Mouse (Mus musculus) thymus, postnatal 4 days (tissue): Measurements from ENCODE around the gene Anxa6.

ENCODE experiments used
- DNase-seq: peaks from one replicate; pipeline ENCODE4 v3.0.0; 2021

Anxa6 gene

DNA sequence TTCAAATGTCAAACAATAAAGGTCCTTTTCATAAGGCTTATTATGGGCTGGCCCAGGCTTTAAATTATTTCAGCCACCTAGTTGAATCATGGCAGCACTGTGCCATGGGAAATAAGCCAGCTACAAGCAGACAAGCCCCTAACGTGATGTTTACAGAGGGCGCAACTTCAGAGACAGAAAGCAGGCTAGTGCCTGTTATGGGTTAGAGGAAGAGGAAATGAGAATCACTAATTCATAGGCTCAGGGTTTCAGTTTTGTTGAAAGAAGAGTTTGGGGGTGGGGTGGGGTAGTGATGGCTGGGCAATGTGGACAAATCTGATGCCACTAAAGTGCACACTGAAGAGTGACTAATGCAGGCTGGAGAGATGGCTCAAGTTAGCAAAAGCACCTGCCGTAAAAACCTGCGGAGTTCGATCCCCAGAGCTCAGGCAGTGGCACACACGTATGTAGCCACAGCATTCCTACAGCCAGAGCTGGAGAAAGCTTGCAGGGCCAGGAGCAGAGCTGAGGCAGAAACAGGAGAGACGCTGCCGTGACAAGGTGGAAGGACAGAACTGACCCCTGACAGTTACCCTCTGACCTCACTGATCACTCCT lies 44.4 kb downstream of the Anxa6 start:
- no peak for DNase-seq

DNA sequence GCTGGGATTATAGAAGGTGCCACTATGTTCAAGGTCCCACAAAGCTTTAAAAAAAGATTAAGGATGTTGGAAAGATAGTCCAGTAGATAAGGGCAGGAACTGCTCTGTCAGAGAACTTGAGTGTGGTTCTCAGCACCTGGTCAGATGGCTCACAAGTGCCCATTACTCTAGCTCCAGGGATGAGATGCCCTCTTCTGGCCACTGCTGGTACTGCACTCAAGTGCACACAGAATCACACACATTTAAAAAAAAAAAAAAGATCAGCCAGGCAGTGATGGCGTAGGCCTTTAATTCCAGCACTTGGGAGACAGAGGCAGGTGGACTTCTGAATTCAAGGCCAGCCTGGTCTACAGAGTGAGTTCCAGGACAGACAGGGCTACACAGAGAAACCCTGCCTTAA lies 45.3 kb downstream of the Anxa6 start:
- peak; percentile 77 for DNase-seq

GRCm38 (mm10) chr11:54985086-54985485 lies 48.2 kb downstream of the Anxa6 start:
- DNase-seq = no peak

DNA sequence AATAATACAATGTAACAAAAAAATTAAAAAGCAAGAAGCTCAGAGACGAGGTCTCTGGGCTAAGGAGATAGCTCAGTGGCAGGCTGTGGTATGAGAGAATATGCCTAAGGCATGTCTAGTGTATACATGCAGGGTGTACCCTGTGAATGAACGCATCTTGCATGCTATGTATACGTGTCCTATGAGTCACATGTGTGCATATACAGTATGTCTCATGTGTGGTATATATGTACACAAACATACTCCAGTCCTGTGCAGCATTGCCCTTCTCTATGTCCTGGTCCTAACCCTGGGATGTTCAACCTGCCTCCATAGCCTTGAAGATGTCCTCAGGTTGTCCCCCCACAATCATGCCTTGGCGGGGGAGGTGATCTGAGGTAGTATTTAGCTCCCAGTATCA lies 48.7 kb downstream of the Anxa6 start:
- DNase-seq = no peak

DNA sequence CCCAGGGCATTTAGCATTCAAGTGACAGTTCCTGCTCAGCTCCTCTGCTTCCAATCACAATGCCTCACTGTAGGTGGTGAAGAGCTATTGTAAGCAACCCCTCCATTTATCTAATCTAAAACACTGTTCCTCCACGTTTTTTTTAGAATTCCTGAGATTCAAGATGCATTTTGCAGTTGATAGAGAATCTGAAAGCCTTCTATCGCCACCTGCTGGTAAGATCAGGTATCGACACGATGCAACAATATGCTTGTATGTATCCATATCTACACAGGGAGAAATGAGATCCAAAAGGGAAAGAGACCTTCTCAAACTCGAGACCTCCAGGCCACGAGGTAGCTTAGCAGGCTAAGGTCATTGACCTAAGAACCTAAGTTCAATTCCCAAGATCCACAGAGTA lies 49.2 kb downstream of the Anxa6 start:
- DNase-seq = peak; percentile 89

- DNase-seq = no peak
Observed at GRCm38 (mm10) chr11:54982520-54982919, 50.7 kb downstream of the Anxa6 start.

DNA sequence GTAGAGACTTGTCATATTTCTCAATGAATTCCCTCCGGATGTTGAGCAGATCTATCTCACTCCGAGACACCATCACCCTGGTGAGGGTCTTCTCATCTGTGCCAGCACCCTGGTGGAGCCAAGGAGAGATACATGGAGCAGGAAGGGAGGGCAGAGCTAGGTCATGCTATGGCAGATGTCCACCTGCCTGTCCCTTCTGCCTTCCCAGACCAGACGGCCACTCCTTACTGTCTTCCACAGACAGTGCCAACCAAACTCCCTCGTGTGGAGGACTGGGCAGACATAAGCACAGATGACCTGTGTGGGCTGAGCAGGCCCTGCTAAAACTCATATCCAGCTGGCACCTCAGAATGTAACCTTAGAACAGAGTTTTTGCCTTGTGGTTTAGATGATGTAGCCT lies 51.6 kb downstream of the Anxa6 start:
- DNase-seq = no peak

DNA sequence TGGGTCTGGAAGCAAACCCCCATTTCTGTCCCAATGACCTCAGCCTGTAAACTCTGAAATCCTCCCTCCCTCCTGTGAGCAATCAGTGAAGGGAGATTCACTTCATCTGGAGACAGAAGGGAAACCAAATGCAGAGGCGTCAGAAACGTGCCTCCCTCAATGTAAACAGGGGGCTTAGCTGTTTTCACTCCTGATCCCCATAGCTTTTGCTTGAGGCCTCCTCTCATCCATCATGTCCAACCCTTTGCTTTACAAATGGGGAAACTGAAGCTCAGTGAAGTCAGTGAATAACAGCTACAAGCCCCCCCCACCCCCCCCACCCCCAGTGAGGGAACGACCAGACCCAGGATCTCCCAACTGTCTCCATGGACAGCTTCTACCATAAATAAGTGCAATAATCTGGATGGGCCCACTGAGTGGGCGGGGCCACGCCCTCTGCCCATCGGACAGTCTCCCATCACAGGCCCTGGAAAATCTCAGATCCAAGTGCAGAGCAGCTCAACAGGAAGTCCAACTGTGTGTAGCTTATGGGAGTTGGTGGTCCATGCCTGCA lies 55.8 kb downstream of the Anxa6 start:
- no peak for DNase-seq

DNA sequence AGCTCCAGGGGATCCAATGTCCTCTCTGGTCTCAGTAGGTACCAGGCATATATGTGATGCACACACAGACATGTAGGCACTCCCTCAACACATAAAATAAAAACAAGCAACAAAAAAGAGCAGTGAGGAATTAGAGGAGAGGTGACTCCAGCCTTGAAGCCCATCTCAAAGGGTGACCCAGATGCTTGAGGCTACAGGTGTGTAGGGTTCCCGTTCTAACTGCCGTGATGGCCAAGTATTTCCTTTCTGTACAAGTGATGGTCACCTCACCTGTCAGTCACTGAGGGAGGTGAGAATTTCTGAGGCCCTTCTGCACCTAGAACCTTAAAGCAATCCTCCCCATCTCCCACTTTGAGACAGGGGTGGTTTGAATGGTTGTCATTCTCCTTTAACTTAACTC lies 56.9 kb downstream of the Anxa6 start:
- no peak for DNase-seq

DNA sequence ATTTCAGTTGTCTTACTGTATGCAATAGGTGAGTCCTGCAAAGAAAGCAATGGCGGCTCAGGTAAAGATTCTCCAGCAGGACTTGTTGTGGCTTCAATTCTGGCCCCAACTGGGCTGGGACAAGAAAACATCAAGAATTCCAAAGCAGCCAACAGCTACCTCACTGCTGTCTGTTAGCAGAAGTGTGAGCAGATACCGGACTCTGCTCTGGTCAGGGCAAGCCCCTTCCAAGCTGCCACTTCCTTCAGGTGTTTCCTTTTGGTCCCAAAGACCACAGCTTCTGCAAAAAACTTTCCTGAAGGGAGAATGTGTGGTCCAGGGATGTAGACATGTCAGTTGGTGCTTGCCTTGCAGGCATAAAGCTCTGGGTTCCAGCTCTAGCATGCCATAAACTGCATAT lies 57.5 kb downstream of the Anxa6 start:
- DNase-seq = no peak

GRCm38 (mm10) chr11:54975340-54975739 lies 57.9 kb downstream of the Anxa6 start:
- no peak for DNase-seq

DNA sequence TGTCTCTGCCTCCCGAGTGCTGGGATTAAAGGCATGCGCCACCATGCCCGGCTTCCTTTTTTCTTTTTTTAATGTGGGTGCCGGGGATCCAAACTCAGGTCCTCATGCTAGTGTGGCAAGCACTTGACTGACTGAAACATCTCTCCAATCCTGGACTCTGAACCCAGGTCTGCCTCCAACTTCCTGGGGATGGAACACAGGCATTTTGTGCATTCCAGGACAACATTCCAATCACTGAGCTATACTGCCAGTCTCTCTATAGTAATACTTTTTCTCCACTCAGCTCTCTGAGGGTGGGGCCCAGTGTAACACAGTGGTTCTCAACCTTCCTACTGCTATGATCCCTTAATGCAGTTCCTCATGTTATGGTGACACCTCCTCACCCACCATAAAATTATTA lies 58.6 kb downstream of the Anxa6 start:
- DNase-seq = no peak

DNA sequence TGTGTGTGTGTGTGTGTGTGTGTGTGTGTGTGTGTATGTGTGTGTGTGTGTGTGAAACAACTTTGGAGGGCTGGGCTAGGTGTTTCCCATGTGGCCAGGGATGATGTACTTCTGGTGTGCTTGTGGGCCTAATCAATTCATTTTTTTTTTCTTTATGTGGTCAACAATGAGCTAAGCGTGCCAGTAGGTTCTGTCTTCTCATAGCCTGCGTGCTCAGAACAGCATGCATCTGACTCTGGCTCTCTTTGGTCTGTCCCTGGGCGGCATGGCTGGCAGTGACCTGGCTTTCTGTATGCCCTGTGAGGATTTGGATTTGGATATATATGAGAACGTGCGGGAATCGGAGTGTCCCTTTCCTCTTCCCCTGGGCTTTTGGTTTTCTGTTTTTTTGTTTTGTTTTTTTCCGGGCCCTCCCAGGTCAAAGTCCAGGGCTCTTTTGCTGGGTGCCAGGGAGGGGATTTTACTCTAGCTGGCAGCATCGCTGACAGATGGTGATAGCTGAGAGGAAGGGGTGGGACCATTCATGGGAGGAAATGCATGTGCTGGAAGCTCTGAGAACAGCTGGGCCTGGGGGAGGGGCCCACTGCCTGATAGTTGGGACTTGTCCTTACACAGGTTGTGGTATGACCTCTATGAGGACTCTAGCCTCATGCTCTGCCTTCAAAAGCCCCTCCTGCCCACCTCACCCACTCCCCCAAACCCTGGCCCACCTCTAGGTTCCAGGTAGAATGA lies 59.6 kb downstream of the Anxa6 start:
- DNase-seq = peak; percentile 90

GRCm38 (mm10) chr11:54972789-54973188 lies 60.5 kb downstream of the Anxa6 start:
- DNase-seq = no peak

DNA sequence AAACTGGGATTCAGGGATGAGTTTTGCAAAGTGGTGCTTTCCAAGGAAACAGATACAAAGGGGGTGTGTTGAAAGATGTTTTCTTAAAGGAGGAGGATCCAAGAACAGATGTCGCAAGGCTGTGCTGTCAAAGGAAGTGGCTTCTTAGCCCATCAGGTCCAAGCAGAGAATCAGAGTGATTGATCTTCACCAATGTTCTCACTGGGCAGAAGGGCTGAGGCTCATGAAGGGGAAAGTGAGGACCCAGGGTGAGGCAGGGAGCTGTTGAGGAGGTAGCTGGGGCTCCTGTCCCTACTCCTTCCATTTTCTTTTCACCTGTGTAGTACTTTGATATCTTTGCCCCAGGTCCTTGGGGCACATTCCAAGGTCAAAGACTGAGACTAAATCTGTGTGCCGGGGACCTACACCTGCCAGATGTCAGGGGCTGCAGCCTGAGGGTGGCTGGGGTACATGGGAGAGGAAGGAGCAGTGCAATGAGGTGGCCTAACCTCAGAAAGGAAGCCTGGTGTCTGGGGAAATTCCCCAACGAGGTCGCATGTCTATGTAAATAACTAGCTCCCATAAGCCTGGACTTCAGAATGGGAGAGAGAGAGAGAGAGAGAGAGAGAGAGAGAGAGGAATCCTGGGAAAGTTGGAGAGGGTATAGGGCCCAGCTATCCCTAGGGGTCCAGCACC lies 61.1 kb downstream of the Anxa6 start:
- DNase-seq = peak; percentile 60

GRCm38 (mm10) chr11:54971365-54972048 lies 61.7 kb downstream of the Anxa6 start:
- DNase-seq = no peak

DNA sequence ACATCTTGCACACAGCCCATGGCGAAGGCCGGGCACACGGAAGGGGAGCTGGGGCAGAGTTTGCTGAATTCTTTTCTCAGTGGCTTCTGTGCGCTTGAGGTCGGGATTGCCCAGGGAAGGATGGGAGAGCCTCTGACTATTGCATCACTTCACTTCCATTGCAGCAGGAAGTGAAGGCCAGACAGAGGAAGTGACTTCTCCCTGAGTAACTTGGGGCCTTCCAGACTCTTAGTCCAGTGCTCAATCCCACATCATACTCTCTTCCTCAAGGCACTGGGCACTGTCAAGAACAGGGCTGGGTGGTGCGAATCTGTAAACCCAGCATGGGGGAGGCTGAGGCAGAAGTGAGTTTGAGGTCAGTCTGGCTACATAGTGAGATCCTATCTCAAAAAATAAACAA lies 68.0 kb downstream of the Anxa6 start:
- peak; percentile 8 for DNase-seq

DNA sequence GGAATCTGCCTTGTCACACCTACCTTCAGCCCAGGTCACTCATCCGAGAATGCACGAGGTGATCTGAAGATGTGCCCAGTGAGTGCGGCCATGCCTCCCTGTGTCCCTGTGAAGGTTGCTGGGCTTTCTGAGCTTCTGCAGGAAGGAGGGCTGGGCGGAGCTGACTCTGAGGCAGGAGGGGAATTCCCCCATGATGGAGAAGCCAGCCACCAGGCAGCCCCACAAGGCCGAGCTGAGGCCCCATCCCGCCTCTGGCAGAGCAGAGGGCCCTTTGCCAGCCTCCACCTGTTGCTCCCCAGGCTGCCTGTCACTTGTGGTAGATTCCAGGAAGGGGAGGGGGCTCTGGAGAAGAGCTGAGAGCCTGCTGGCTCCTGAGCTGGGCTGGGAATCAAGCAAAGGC lies 70.4 kb downstream of the Anxa6 start, which contains the start of gene Tnip1:
Gene Tnip1, minus strand, starts transcription at position 108 of the 400 bp plus-strand sequence.
- peak; percentile 58 for DNase-seq

- no peak for DNase-seq
Observed at GRCm38 (mm10) chr11:54961921-54962320, 71.3 kb downstream of the Anxa6 start.

- DNase-seq = no peak
Observed at GRCm38 (mm10) chr11:54961164-54961850, 71.9 kb downstream of the Anxa6 start.

DNA sequence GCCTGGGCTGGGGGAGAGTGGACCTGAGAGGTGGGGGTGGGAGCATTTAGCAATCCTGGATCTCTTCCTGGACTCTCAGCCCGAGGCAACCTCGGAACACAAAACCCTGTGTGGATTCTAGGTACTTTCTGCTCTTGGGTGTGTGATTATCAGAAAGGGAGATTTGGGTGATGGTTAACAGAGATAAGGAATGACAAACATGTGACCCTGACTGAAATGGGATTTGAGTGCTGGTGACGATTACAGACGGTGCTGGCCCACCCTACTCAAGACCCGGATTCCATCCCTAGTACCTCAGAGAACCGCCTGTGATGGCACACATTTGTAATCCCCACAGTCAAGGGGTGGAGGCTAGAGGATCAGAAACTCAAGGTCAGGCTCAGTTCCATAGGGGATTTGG lies 73.0 kb downstream of the Anxa6 start:
- no peak for DNase-seq

DNA sequence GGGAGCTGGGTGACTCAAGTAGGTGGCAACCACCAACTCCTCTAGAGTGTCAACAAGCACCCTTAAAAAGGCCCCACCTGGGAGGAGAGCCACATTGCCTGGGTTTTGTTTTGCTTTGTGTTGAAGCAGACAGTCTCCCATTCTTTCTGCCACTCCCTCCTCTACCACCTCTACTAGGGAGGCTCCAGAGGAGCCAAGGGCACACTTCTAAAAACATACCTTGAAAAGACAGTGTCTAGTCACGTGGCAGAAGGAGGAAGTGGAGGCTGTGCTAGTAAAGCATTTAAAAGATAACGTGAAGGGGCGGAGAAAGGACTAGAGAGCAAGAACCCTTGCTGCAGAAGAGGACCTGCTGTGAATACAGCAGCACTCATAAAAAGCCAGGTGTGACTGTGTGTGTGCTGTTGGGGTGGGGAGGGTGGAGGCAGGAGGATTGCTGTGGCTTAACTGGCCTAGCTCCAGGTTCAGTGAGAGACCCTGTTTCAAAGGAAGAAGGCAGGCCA lies 74.6 kb downstream of the Anxa6 start:
- DNase-seq = peak; percentile 57
